Mouse (Mus musculus) adrenal gland (tissue): ENCODE results near the gene Luzp1.

Experiments
- intact Hi-C: fragments of 180-260 bp; cut with DNase I; formaldehyde crosslinking; loops from one replicate; pipeline ENCODE4 v1.15.1; 2025

The Luzp1 gene

DNA sequence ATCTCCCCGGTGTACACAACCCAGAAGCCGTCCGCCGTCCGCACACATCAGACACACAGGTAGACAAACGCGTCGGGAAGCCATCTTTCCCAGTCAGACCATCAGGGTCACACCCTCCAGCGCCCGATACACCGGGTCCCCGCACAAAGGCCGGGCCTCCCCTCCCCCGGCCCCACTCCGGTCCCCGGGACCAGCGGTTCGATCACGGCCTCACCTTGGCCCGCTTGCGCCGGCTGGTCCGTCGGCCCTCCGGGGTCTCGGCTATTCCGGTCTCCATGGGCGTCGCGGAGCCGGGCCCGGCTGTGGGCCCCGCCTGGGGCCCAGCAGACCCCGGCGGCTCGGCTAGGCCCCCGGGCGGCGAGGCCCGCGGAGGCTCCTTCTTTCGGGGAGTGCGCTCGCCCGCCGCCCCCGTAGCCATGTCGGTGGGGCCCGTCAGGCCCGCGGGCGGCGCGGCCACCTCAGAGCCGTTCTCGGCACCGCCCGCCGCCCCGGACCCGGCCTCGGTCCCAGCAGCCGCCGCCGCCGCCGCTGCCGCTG, 132.5 kb downstream of the Luzp1 start:
- intact Hi-C loops = loop anchor here (5.0 to 10.0 kb wide), 3 partner anchors 35 to 547 kb away; partner anchors contain the start of gene Rpl11

DNA sequence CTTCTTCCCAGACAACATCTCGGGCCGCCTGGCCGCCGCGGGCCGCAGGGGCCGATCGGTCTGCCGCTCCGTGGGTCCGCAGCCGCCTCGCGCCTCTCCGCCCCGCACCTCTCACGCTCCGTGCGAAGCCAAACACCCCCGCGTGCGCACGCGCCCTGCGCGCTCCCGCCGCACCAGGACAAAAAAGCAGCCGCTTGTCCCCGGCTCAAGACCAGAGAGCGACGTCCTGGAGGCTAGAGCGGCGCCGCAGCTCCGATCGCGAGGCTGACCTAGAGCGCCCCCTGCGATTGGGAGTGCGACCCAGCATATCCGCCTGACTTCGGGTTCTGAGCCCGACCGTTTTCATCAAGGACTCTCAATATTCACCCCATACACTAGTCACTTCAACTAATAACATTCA, 133.0 kb downstream of the Luzp1 start, which contains the start of gene Kdm1a:
TSS of gene Kdm1a (minus strand) at position 156 of the 400 bp plus-strand sequence.
- intact Hi-C loops = loop anchor here (5.0 to 10.0 kb wide), 3 partner anchors 35 to 548 kb away; partner anchors contain the start of gene Rpl11
